Mouse (Mus musculus): ENCODE results near the gene Slc16a8.

DNA sequence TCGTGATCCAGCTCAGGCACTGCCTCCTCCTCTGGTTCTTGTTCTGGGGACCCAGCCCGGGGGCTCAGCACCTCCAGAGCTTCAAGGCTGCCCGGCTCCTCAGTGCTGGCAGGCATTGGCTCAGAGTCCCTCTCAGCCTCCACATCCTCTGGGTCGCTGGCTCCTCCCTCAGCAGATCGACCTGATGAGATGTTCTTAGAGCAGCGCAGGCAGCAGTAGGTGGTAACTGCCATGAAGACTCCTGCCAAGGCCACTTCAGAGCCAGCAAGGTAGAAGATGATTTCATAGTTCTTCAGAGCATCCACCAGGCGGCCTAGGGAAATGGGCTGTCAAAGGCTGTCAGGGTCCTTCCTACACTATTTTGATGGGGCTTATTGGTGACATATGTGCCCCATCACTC is 3.4 kb downstream of the Slc16a8 start:
- TF ChIP-seq CTCF (IDR thresholded peaks at IDR 0.05; ENCODE audit: low read depth): no peak
- TF ChIP-seq EP300 (IDR thresholded peaks at IDR 0.05; ENCODE audit: low read depth): no peak
